Mouse (Mus musculus): ENCODE data around the gene Rock2.

The Rock2 gene

GRCm38 (mm10) chr12:16900625-16901222 is 6.0 kb downstream of the Rock2 start:
- no peak for DNase-seq (ENCODE audit: extremely low spot score)

- no peak for DNase-seq (ENCODE audit: extremely low spot score)
Observed at GRCm38 (mm10) chr12:16903949-16904635, 9.4 kb downstream of the Rock2 start.

GRCm38 (mm10) chr12:16907282-16907846 is 12.7 kb downstream of the Rock2 start:
- DNase-seq (ENCODE audit: extremely low spot score), result no peak

GRCm38 (mm10) chr12:16907953-16908648 is 13.4 kb downstream of the Rock2 start:
- DNase-seq (ENCODE audit: extremely low spot score), result no peak

GRCm38 (mm10) chr12:16911524-16911923 is 16.8 kb downstream of the Rock2 start:
- no peak for DNase-seq (ENCODE audit: extremely low spot score)

- no peak for DNase-seq (ENCODE audit: extremely low spot score)
Observed at GRCm38 (mm10) chr12:16912600-16912999, 17.9 kb downstream of the Rock2 start.

- DNase-seq (ENCODE audit: extremely low spot score), result no peak
Observed at GRCm38 (mm10) chr12:16920186-16920860, 25.6 kb downstream of the Rock2 start.

GRCm38 (mm10) chr12:16927889-16928288 is 33.2 kb downstream of the Rock2 start:
- DNase-seq (ENCODE audit: extremely low spot score), result no peak

- no peak for DNase-seq (ENCODE audit: extremely low spot score)
Observed at GRCm38 (mm10) chr12:16934423-16934822, 39.7 kb downstream of the Rock2 start.

GRCm38 (mm10) chr12:16941976-16942375 is 47.3 kb downstream of the Rock2 start:
- no peak for DNase-seq (ENCODE audit: extremely low spot score)

GRCm38 (mm10) chr12:16948239-16948638 is 53.5 kb downstream of the Rock2 start:
- DNase-seq (ENCODE audit: extremely low spot score), result no peak

GRCm38 (mm10) chr12:16958851-16959250 is 64.2 kb downstream of the Rock2 start:
- peak; percentile 6 for DNase-seq (ENCODE audit: extremely low spot score)

GRCm38 (mm10) chr12:16963354-16963753 is 68.7 kb downstream of the Rock2 start:
- DNase-seq (ENCODE audit: extremely low spot score), result no peak

GRCm38 (mm10) chr12:16966811-16967210 is 72.1 kb downstream of the Rock2 start:
- no peak for DNase-seq (ENCODE audit: extremely low spot score)

- no peak for DNase-seq (ENCODE audit: extremely low spot score)
Observed at GRCm38 (mm10) chr12:16977120-16977519, 82.4 kb downstream of the Rock2 start.

- no peak for DNase-seq (ENCODE audit: extremely low spot score)
Observed at GRCm38 (mm10) chr12:16985778-16986177, 91.1 kb downstream of the Rock2 start.

- no peak for DNase-seq (ENCODE audit: extremely low spot score)
Observed at GRCm38 (mm10) chr12:16991376-16991775, 96.7 kb downstream of the Rock2 start.

GRCm38 (mm10) chr12:16992355-16992754 is 97.7 kb downstream of the Rock2 start:
- DNase-seq (ENCODE audit: extremely low spot score), result no peak

GRCm38 (mm10) chr12:16994291-16994690 is 99.6 kb downstream of the Rock2 start:
- DNase-seq (ENCODE audit: extremely low spot score), result no peak

GRCm38 (mm10) chr12:16996281-16996680 is 101.6 kb downstream of the Rock2 start:
- no peak for DNase-seq (ENCODE audit: extremely low spot score)

- no peak for DNase-seq (ENCODE audit: extremely low spot score)
Observed at GRCm38 (mm10) chr12:16996886-16997462, 102.3 kb downstream of the Rock2 start.

GRCm38 (mm10) chr12:16999146-16999545 is 104.5 kb downstream of the Rock2 start:
- DNase-seq (ENCODE audit: extremely low spot score), result no peak
